Mouse (Mus musculus): ENCODE results near the gene Btbd3. TPM values are rescaled to one million over a fixed set of nuclear protein-coding genes. Genes with fewer than 3 reads are reported as not detected.

The Btbd3 gene
- polyA plus RNA-seq, 1 experiment = 11.4 TPM

DNA sequence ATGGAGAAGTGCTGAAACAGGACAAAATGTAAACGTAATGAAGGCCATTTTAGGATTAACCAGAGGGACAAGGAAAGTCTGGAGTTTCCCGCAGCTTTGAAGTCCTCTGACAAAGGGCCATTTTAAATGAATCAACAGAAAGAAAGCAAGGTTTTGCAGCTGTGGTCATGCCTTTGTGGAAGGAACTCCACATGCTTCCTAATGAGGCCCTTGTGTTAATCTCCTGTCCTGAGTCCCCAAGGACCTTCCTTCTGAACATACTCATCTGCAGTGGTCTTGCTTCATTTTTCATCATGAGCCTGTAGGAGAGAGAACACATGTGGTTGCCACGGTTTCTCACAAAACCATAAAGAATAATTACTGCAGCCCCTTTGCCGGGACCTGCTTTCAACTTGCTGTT, 275.6 kb downstream of the Btbd3 start:
- no peak for DNase-seq (ENCODE audit: low read depth)

DNA sequence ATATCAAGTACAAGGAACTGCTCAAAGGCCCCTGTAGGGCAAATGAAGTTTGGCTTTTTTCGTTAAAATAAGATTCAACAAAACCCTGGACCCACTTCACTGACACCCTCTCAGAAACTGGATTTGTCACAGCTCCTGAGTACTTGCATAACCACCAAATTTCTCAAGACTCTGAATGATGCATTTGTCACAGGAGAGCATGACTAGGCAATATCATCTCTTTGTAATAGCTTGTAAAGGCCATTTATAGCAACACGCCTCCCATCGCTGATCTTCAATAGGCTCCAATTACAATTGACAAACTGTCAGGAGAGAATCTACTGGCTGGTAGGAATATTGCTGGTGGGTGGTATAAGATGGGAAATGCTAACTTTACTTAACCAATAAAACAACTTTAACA, 283.3 kb downstream of the Btbd3 start:
- peak; percentile 59 for DNase-seq (ENCODE audit: low read depth)

DNA sequence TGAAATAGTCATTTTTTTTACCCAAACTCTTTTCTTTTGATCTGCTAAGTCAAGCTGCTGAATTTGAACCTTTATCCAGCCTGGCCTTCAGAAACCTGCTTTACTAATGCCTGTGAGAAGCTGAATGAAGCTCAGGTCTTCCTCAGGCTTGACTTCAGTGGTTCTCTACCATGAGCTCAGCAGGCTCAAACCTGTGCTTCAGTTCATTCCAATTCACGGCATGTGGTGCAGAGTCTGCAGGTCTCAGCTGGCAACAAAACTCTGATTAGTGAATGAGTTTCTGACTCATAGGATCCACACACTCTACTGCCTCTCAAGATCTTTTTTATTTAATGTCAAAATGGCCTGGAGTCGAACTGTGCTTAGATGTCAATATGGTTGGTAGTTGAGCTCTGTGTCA, 292.6 kb downstream of the Btbd3 start:
- no peak for DNase-seq (ENCODE audit: low read depth)

DNA sequence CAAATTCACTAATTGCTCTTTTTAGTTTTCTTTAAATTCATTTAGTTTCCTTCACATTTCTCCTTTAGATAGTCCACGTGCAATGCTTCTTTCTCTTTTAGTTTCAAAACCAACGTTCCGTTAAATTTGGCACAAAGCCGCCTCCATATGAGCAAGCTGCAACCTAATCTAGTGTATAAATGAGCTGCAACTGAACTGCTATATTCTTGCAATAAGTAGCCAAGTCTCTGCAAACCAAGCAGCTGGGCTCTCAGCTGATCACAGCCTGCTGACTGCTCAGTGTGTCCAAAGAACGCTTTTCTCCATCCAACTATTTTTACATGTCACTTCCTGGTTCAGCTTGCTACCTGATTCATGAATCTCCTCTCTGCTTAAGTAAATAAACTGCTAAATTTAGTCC, 295.2 kb downstream of the Btbd3 start:
- no peak for DNase-seq (ENCODE audit: low read depth)

DNA sequence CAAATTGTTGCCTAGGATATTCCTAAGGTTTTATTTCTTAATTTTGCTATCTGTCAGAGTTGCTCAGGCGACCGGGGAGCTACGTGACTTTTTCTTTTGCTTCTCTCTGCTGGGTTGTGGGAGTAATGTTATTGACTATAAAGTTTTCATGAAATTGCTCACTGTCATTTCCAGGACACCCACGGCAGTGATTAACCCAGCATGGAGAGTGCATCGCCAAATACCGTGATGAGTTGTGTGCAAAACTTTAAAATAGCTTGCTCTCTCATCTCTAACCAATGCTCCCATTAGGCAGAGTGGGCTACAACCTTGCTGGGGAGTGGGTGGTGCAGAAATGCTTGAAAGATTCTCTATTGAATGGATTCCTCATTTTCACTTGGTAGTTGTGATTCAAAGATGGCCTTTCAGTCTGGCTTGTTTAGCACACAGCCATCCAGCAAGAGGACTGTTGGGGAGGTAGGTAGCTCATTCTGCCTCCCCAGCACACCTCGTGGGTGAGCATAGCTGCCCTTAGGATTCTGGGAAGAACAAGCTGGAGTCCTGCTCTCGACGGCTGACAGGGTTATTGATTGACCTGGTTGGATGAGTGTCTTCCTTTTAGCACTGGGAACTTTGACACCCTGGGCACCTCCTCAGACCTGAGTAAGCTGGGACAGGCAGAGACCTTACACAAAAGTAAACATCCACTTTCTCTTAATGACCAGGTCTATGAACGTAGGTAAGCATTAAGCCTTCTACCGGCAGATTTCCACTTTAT, 298.9 kb downstream of the Btbd3 start:
- no peak for DNase-seq (ENCODE audit: low read depth)

DNA sequence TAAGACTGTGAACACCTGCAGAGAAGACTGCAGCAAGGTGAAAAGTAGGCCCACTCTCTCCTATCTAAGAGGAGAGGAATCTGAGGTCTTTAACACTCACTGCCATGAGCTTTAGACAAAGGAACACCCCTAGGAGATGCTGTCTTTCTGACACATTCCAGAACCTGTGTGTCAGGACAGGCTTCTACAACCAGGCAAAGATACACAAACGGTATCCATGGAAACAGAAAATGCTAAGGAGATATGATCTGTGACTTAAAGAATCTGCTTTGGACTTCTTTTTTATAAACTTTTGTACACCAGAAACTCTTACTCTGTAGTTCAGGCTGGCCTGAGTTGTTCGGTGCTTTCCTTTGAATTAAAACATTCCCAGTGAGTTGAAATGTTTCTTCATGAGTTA, 329.6 kb downstream of the Btbd3 start:
- DNase-seq (ENCODE audit: low read depth) = no peak

DNA sequence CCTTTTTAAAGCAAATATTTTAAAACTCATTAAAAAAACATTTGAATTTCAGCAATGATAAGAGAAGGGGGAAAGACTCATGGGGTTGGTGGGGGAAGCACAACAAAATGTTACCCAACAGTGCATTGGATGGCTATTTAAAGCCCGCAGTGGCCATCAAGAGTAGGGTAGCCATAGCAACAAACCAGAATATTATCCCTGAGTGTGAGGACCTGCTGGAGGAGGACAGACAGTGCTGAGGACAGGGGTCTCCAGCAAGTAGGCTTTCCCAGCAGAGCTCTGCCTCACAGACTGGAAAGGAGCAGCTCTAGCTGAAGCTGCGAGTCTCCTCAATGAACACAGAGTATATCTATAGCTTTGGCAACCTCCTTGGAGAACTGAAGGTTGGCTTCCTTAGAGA, 331.0 kb downstream of the Btbd3 start:
- DNase-seq (ENCODE audit: low read depth) = no peak

DNA sequence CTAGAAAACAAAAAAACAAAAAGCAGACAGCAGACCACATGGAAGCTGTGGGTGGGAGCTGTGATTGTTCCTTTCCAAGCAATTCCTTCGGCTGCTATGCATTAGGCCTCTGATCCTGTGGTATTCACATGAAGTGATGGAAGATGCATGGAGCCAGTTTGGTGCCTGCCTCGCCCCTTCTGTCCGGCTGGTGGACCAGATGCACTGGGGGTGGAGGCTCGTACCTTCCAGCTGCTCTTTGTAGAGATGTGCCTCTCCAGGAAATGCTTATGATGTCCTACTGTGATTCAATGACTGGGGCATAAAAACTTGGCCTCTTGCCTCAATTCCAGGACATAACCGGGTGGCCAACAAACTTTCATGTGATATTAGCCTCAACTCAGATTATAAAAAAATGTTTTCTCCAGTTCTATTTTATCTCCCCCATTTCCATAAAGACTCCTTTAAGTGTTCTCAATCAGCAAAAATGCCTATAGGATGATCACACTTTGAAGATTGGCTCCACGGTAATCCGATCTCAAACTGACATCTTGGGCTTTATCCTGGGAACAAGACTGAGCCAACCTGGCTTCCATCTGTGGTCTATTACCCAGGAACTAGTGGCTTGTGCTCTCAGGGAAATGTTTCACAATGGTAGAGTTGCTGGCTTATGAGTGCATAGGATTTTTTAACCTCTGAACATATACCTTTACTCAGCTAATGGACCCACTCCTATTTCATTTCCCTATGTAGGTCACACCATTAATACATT, 331.6 kb downstream of the Btbd3 start:
- no peak for DNase-seq (ENCODE audit: low read depth)

DNA sequence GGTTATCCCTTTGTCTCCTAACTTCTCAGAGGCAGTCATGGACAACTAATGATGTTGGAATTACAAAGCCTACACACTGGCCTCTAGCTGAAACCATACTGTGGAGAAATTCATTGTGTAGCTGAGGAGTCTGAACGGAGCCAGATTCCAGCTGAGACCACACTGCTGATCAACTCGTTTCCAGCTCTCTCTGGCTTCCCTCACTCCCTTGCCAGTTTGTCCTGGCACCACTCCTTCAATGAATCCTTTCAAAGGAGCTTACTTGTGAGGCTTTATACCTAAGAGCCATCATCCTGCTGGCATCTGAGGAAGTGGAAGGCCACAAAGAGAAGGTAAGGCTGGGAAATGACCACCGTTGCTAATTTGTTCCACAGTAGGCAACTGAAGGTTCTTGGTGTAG, 332.7 kb downstream of the Btbd3 start:
- DNase-seq (ENCODE audit: low read depth) = no peak

DNA sequence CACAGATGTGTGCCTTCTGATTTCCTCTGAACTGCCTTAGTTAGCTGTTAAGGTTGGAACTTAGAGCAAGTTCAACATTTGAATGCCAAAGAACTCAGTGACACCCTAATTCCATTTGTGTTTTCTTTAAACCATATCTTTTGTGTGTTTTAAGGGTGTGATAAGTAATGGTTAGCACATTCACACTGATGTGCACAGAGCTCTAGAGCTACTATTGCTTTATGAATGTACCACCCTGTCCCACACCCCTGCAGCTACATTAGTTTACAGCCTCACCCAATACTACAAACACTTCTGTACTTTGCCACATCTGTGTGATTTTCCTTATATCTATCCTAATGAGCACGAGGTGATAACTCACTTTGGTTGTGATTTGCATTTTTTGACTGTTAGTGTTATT, 333.9 kb downstream of the Btbd3 start:
- DNase-seq (ENCODE audit: low read depth) = no peak

DNA sequence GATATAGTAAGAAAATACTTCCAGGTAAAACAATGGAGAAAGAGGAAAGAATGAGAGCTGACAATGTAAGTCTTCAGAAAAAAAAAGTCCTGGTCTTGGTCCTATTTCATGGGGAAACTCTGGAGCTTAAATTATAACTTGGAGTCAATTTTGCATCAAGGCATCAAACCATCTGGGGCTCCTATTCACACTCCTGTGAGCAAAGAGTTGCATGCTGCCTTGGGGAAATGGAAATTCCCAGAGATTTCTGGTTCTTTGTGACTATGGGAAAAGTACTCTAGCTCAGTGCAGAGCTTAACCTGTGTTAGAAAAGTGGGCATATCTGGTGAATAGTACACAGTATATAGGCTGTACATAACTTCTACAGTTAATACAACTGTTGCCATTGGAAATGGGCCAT, 356.0 kb downstream of the Btbd3 start:
- no peak for DNase-seq (ENCODE audit: low read depth)

DNA sequence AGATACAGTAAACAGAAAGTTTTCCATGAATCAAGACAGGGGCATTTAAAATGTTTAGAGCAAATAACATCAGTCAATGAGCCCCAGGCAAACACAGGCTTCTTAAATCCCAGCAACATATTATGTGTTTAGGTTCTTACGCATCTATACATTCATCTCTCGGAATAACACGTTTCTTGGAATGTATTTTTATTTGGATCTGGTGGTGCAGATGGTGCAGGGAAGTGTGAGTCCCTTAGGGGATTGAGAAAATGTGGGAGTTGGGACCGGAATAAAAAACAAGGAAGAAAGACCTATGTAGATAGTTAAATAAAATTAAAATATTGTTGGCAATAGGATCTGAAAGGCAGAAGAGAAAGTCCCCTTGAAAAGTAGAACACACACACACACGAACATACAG, 361.1 kb downstream of the Btbd3 start:
- no peak for DNase-seq (ENCODE audit: low read depth)
